Mouse (Mus musculus) heart, postnatal 0 days (tissue): ENCODE measurements around the gene Tff2.

ENCODE experiments used
- CTCF ChIP-seq: IDR thresholded peaks from 2 replicates; pipeline ENCODE4 v1.5.1; 2016; ENCODE audit warnings: antibody characterized with exemption, control low read depth, low read depth
- EP300 ChIP-seq: IDR thresholded peaks from 2 replicates; pipeline ENCODE4 v1.6.1; 2016; ENCODE audit warnings: antibody characterized with exemption, low read depth

DNA sequence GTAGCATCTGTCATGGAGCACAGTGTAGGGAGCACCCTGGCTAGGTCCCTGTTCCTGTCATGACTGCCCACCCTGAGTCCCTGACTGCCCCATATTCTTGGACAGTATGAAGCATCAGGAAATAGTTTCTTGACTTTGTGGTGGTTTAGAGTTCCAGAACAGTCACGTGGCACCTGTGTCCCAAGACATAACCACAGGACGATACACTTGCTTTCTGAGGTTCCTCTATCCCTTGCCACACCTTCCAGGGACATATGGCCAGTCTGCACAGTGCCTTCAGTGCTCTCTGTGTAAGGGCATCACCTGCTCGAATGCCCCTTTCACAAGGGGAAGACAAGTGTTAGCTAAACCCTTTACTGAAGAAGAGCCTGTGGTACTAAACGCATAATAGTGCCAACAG is 37.4 kb upstream of the Tff2 start:
- TF ChIP-seq EP300, result no peak
- no peak for TF ChIP-seq CTCF
